11 mouse cellular contexts compared by ENCODE assay signal in the genomic region with DNA sequence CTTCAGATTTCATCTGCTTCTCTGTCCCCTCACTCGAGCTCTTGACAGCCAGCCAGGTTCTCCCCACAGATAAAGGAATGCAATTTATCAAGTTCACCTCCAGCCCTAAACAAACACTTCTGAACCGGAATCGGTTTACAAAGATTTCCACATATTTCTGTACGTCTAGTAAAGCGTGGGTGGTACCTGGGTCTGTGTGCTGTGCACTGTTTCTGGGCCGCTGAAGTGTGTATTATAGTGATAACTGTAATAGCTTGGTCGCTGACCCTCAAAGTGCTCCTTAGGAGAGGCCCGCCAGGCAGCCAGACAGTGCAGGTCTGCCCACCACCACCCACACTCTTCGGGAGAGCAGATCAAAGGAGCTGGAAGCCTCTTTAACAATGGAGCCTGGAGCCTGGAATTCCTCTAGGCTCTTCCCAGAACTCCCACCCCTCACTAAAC. TPM values are rescaled to one million over a fixed set of nuclear protein-coding genes. Genes with fewer than 3 reads are reported as not detected.
DNase-seq lines count a peak whose midpoint lies in the region; ATAC-seq and TF ChIP-seq lines count a peak whose summit lies in the region.
"Had no signal": no experiment of that assay in that cellular context is flagged by ENCODE, and none has a peak within 500 bp of the region (broad histone marks: within the 10 kb centered on the region; RNA-seq: fewer than 3 reads in every experiment).

No protein-coding gene starts in this region.

- peak overlapping the region; percentile 81 for H3K27ac ChIP-seq in heart, embryonic 16.5 days (ENCODE audit: low read length)
- H3K27ac ChIP-seq in limb, embryonic 14.5 days (replicated peaks; ENCODE audit: low read depth, low read length) = peak overlapping the region; percentile 15; the same call in 1 of the 2 replicates
- no peak overlapping the region for H3K27ac ChIP-seq in forebrain, postnatal 0 days (ENCODE audit: low read depth, low read length)
- H3K27ac ChIP-seq: hindbrain, embryonic 15.5 days; liver, embryonic 14.5 days had no signal

- peak overlapping the region; percentile 26 for H3K4me2 ChIP-seq in heart, embryonic 16.5 days (ENCODE audit: low read depth, low read length)
- no peak overlapping the region; the same call in 1 of the 2 replicates for H3K4me2 ChIP-seq in limb, embryonic 14.5 days (replicated peaks; ENCODE audit: low read depth, low read length, severe bottlenecking)
- no peak overlapping the region for H3K4me2 ChIP-seq in forebrain, postnatal 0 days (ENCODE audit: low read depth)
- H3K4me2 ChIP-seq: hindbrain, embryonic 15.5 days had no signal

- intact Hi-C loops in heart, postnatal 10 days (cut with DNase I) = no loop called here

- H3K27me3 ChIP-seq in heart, embryonic 16.5 days (ENCODE audit: control insufficient read depth, insufficient read depth, low read length) = no peaks in the 10 kb centered on the region
- no peaks in the 10 kb centered on the region for H3K27me3 ChIP-seq in limb, embryonic 14.5 days (ENCODE audit: control insufficient read depth, insufficient read depth, low read length)
- no peaks in the 10 kb centered on the region for H3K27me3 ChIP-seq in forebrain, postnatal 0 days (ENCODE audit: insufficient read depth, low read length)
- H3K27me3 ChIP-seq: hindbrain, embryonic 15.5 days had no signal

- peaks cover 33% of the 10 kb centered on the region for H3K4me1 ChIP-seq in heart, embryonic 16.5 days (ENCODE audit: control insufficient read depth, insufficient read depth, low read length)
- peaks cover 18% of the 10 kb centered on the region for H3K4me1 ChIP-seq in limb, embryonic 14.5 days (ENCODE audit: control insufficient read depth, insufficient read depth, low read length)
- no peaks in the 10 kb centered on the region for H3K4me1 ChIP-seq in forebrain, postnatal 0 days (ENCODE audit: insufficient read depth)
- H3K4me1 ChIP-seq: hindbrain, embryonic 15.5 days had no signal

- no peak overlapping the region for H3K4me3 ChIP-seq in heart, embryonic 16.5 days (ENCODE audit: low read length)
- H3K4me3 ChIP-seq in limb, embryonic 14.5 days (replicated peaks; ENCODE audit: low read length) = no peak overlapping the region
- H3K4me3 ChIP-seq in forebrain, postnatal 0 days (ENCODE audit: low read depth, low read length) = no peak overlapping the region
- H3K4me3 ChIP-seq: hindbrain, embryonic 15.5 days had no signal

- H3K36me3 ChIP-seq in heart, embryonic 16.5 days (ENCODE audit: control insufficient read depth, insufficient read depth) = no peaks in the 10 kb centered on the region
- H3K36me3 ChIP-seq in limb, embryonic 14.5 days (ENCODE audit: control insufficient read depth, insufficient read depth, low read length) = no peaks in the 10 kb centered on the region
- H3K36me3 ChIP-seq in forebrain, postnatal 0 days (ENCODE audit: insufficient read depth) = no peaks in the 10 kb centered on the region
- H3K36me3 ChIP-seq: G1E; hindbrain, embryonic 15.5 days had no signal

- peak overlapping the region; percentile 29 for H3K9ac ChIP-seq in heart, embryonic 16.5 days (ENCODE audit: low read length)
- H3K9ac ChIP-seq in limb, embryonic 14.5 days (ENCODE audit: low read depth, low read length, severe bottlenecking) = no peak overlapping the region
- H3K9ac ChIP-seq in forebrain, postnatal 0 days = no peak overlapping the region
- H3K9ac ChIP-seq: hindbrain, embryonic 15.5 days; liver, embryonic 14.5 days had no signal

- WGBS in heart, embryonic 16.5 days = 11% methylated on average over 9 of the region's 9 CpGs
- WGBS in limb, embryonic 14.5 days = 15% methylated on average over 9 of the region's 9 CpGs
- 34% methylated on average over 9 of the region's 9 CpGs for WGBS in forebrain, postnatal 0 days

- ATAC-seq in heart, embryonic 16.5 days (replicated peaks; ENCODE audit: extremely low read depth, insufficient read depth, low FRiP score) = no peak
- ATAC-seq in limb, embryonic 14.5 days (ENCODE audit: low FRiP score, low read depth) = no peak
- ATAC-seq in forebrain, postnatal 0 days = no peak

- no peak for TF ChIP-seq CTCF in forebrain, postnatal 0 days (IDR thresholded peaks at IDR 0.05; ENCODE audit: low read depth)

- H3K9me3 ChIP-seq in heart, embryonic 16.5 days (replicated peaks; ENCODE audit: control insufficient read depth, low read length) = no peaks in the 10 kb centered on the region
- no peaks in the 10 kb centered on the region for H3K9me3 ChIP-seq in limb, embryonic 14.5 days (ENCODE audit: control insufficient read depth, low read length)
- no peaks in the 10 kb centered on the region for H3K9me3 ChIP-seq in forebrain, postnatal 0 days (ENCODE audit: low read length)
- H3K9me3 ChIP-seq: G1E; hindbrain, embryonic 15.5 days had no signal

- no peak for DNase-seq in heart, postnatal 10 days
- peak; percentile 74 for DNase-seq in 3T3-L1 (ENCODE audit: low read depth, low spot score)
- DNase-seq in ZHBTc4 (ENCODE audit: low read depth, low spot score) = peak; percentile 79
- no peak for DNase-seq in limb, embryonic 14.5 days (ENCODE audit: low spot score)
- DNase-seq in ovary, postnatal 10 days (ENCODE audit: low spot score) = no peak
- no peak for DNase-seq in gastrocnemius, postnatal 10 days
- no peak for DNase-seq in forebrain, postnatal 0 days

- TF ChIP-seq POLR2A in limb, embryonic 14.5 days (IDR thresholded peaks at IDR 0.05; ENCODE audit: borderline replicate concordance, extremely low read depth, insufficient read depth, insufficient read length) = no peak

RNA-seq across cellular contexts. Expression of a gene that starts 13.9 kb away (rescaled TPM):
- polyA plus RNA-seq in heart, embryonic 16.5 days (2015; fragmentation: Nextera tagmentation; extraction: Ambion mirVana) = 8.8 and 15.1 TPM in 2 replicates
- 10 to 100 TPM in 1 of 2 experiments, 1 to 10 TPM in 1; 9.2 to 13.4 TPM for total RNA-seq in heart, postnatal 10 days (2021)
- polyA plus RNA-seq in limb, embryonic 14.5 days (2012; rRNA removed) = 4.6 and 4.9 TPM in 2 replicates
- polyA plus RNA-seq in limb, embryonic 14.5 days (2014; fragmentation: Nextera tagmentation; extraction: Ambion mirVana) = 9.9 and 10.6 TPM in 2 replicates
- 1 to 10 TPM; 2.6 to 4.6 TPM for total RNA-seq in gastrocnemius, postnatal 10 days (2021)
- 5.2 and 5.8 TPM in 2 replicates for total RNA-seq in forebrain, postnatal 0 days (2014; rRNA removed)
- polyA plus RNA-seq in forebrain, postnatal 0 days (2015; fragmentation: Nextera tagmentation; extraction: Ambion mirVana) = 2.8 and 4.4 TPM in 2 replicates
- polyA plus RNA-seq: G1E had no signal

Comparison
In these comparisons a context has a peak if more than half of its experiments do, and no peak if none do; other contexts are left out.
1. DNase-seq: peak in 3T3-L1 (single experiment) and ZHBTc4 (single experiment); none in heart, postnatal 10 days (0 of 2), limb, embryonic 14.5 days (single experiment), ovary, postnatal 10 days (single experiment), gastrocnemius, postnatal 10 days (single experiment) and forebrain, postnatal 0 days (single experiment).